17 mouse cellular contexts compared by ENCODE assay signal in genomic region chr15:81829208-81829580, GRCm38 (mm10). TPM values are rescaled to one million over a fixed set of nuclear protein-coding genes. Genes with fewer than 3 reads are reported as not detected.
DNase-seq lines count a peak whose midpoint lies in the region; ATAC-seq and TF ChIP-seq lines count a peak whose summit lies in the region.
"Had no signal": no experiment of that assay in that cellular context is flagged by ENCODE, and none has a peak within 500 bp of the region (broad histone marks: within the 10 kb centered on the region; RNA-seq: fewer than 3 reads in every experiment).

No protein-coding gene starts in this region.

- peaks cover 9% of the 10 kb centered on the region for H3K4me1 ChIP-seq in kidney, adult 2 months (ENCODE audit: control insufficient read depth, insufficient read depth, low read length)
- peaks cover 9% of the 10 kb centered on the region for H3K4me1 ChIP-seq in kidney, embryonic 15.5 days
- peaks cover 21 to 54% of the 10 kb centered on the region in 2 experiments for H3K4me1 ChIP-seq in CH12.LX (ENCODE audit: control insufficient read depth in 1 of 2, insufficient read depth in 2 of 2)
- no peaks in the 10 kb centered on the region for H3K4me1 ChIP-seq in brown adipose tissue, adult 24 weeks (ENCODE audit: control insufficient read depth, insufficient read depth, insufficient read length, low read length)
- peaks cover 3% of the 10 kb centered on the region; the same call in 1 of the 2 replicates for H3K4me1 ChIP-seq in forebrain, embryonic 16.5 days (replicated peaks; ENCODE audit: control insufficient read depth, insufficient read depth, low read length)

- no peak overlapping the region for H3K9ac ChIP-seq in kidney, embryonic 15.5 days
- H3K9ac ChIP-seq in CH12.LX (ENCODE audit: insufficient read depth, low read depth): no peak overlapping the region
- H3K9ac ChIP-seq in forebrain, embryonic 16.5 days (replicated peaks; ENCODE audit: low read depth, low read length): no peak overlapping the region
- H3K9ac ChIP-seq: embryonic facial prominence, embryonic 12.5 days; forebrain, embryonic 13.5 days; forebrain, embryonic 15.5 days had no signal

- no peak for ATAC-seq in kidney, embryonic 15.5 days (replicated peaks; ENCODE audit: low FRiP score)
- ATAC-seq in forebrain, embryonic 16.5 days: no peak
- no peak for ATAC-seq in CD4-positive, CD25-positive, alpha-beta regulatory T cell, adult 4 months
- ATAC-seq: forebrain, embryonic 13.5 days; forebrain, embryonic 15.5 days had no signal

- no peaks in the 10 kb centered on the region for H3K27me3 ChIP-seq in kidney, adult 2 months (replicated peaks; ENCODE audit: control insufficient read depth, insufficient read depth, low read length)
- H3K27me3 ChIP-seq in kidney, embryonic 15.5 days: no peaks in the 10 kb centered on the region
- no peaks in the 10 kb centered on the region for H3K27me3 ChIP-seq in CH12.LX (replicated peaks)
- H3K27me3 ChIP-seq in forebrain, embryonic 16.5 days (replicated peaks; ENCODE audit: control insufficient read depth, insufficient read depth, low read length): no peaks in the 10 kb centered on the region
- H3K27me3 ChIP-seq: embryonic facial prominence, embryonic 12.5 days; forebrain, embryonic 13.5 days; forebrain, embryonic 15.5 days had no signal

- H3K4me3 ChIP-seq in gastrocnemius, adult 2 months: no peak overlapping the region
- H3K4me3 ChIP-seq in kidney, adult 2 months (ENCODE audit: insufficient read depth, low read depth, low read length): no peak overlapping the region
- H3K4me3 ChIP-seq in kidney, embryonic 15.5 days (replicated peaks): no peak overlapping the region
- H3K4me3 ChIP-seq in CH12.LX (replicated peaks in 1 of 3; ENCODE audit: low read depth in 2 of 3, low read length in 2 of 3, poor library complexity in 1 of 3): no peak overlapping the region
- H3K4me3 ChIP-seq in brown adipose tissue, adult 24 weeks (ENCODE audit: insufficient read depth, low read depth, low read length): no peak overlapping the region
- no peak overlapping the region for H3K4me3 ChIP-seq in forebrain, embryonic 16.5 days (replicated peaks; ENCODE audit: low read length)
- H3K4me3 ChIP-seq: embryonic facial prominence, embryonic 10.5 days; embryonic facial prominence, embryonic 12.5 days; forebrain, embryonic 13.5 days; forebrain, embryonic 15.5 days had no signal

- intact Hi-C loops in gastrocnemius, adult 2 months (cut with DNase I): loop anchor here (5.0 kb wide), 1 partner anchor 163 kb away; no protein-coding TSS in a partner anchor
- intact Hi-C loops in gastrocnemius, postnatal 36 days (cut with DNase I): no loop called here

- no peak for TF ChIP-seq RAD21 in CH12.LX (IDR thresholded peaks at IDR 0.05; ENCODE audit: low read depth, low read length)

- DNase-seq in gastrocnemius, adult 2 months: peak; percentile 57
- DNase-seq in gastrocnemius, postnatal 36 days: no peak
- DNase-seq in kidney, adult 2 months: no peak
- DNase-seq in CH12.LX (ENCODE audit: extremely low read depth): peak; percentile 11
- DNase-seq: adrenal gland, adult 2 months; adrenal gland, postnatal 10 days; adrenal gland, postnatal 25 days; cerebellum, adult 11-12 months; cerebellum, adult 2 months had no signal

- dilution Hi-C loops in CH12.LX (cut with MboI; ENCODE audit: extremely low pct_ligation_motif_present, extremely low pct_unique_long_range_greater_than_20kb, low sequenced_read_pairs): no loop called here

- H3K36me3 ChIP-seq in kidney, adult 2 months (ENCODE audit: control insufficient read depth, insufficient read depth, low read length): peaks cover 6% of the 10 kb centered on the region
- peaks cover 38% of the 10 kb centered on the region for H3K36me3 ChIP-seq in kidney, embryonic 15.5 days
- H3K36me3 ChIP-seq in CH12.LX (replicated peaks in 1 of 2; ENCODE audit: control insufficient read depth in 1 of 2, insufficient read depth in 1 of 2, low read length in 1 of 2): peaks cover 0 to 26% of the 10 kb centered on the region in 2 experiments
- H3K36me3 ChIP-seq in forebrain, embryonic 16.5 days (ENCODE audit: control insufficient read depth, insufficient read depth): peaks cover 16% of the 10 kb centered on the region

- in situ Hi-C loops in CH12.LX (cut with MboI; ENCODE audit: low pct_ligation_motif_present, low pct_unique_long_range_greater_than_20kb, low sequenced_read_pairs): no loop called here

- TF ChIP-seq EP300 in CH12.LX (IDR thresholded peaks at IDR 0.05; ENCODE audit: low read length): no peak

- no peak for TF ChIP-seq POLR2A in kidney, adult 2 months (IDR thresholded peaks at IDR 0.05; ENCODE audit: low read depth, low read length)
- no peak for TF ChIP-seq POLR2A in CH12.LX (IDR thresholded peaks at IDR 0.05; ENCODE audit: low read depth, low read length)

- H3K79me2 ChIP-seq in CH12.LX (replicated peaks; ENCODE audit: control insufficient read depth, extremely low read depth, insufficient read depth, poor library complexity, severe bottlenecking): no peaks in the 10 kb centered on the region

- peak overlapping the region; percentile 96 for H3K27ac ChIP-seq in gastrocnemius, adult 2 months
- peak overlapping the region; percentile 14; the same call in 1 of the 2 replicates for H3K27ac ChIP-seq in kidney, adult 2 months (ENCODE audit: insufficient read depth, low read depth, low read length)
- H3K27ac ChIP-seq in kidney, embryonic 15.5 days: no peak overlapping the region
- 0 out of 2 replicates have a peak overlapping the region, but pooled peaks have one; percentile 9 for H3K27ac ChIP-seq in CH12.LX (ENCODE audit: insufficient read depth, low read depth)
- peak overlapping the region; percentile 32 for H3K27ac ChIP-seq in brown adipose tissue, adult 24 weeks (replicated peaks; ENCODE audit: low read depth, low read length)
- H3K27ac ChIP-seq in forebrain, embryonic 16.5 days (ENCODE audit: low read length): no peak overlapping the region
- H3K27ac ChIP-seq: embryonic facial prominence, embryonic 10.5 days; embryonic facial prominence, embryonic 12.5 days; forebrain, embryonic 13.5 days; forebrain, embryonic 15.5 days had no signal

- no peak for TF ChIP-seq CTCF in gastrocnemius, adult 2 months (IDR thresholded peaks at IDR 0.05)
- no peak for TF ChIP-seq CTCF in kidney, adult 2 months (conservative IDR thresholded peaks at IDR 0.05; ENCODE audit: insufficient read depth, insufficient read length, low read depth, low read length)
- TF ChIP-seq CTCF in CH12.LX (conservative IDR thresholded peaks at IDR 0.05 in 1 of 2, IDR thresholded peaks at IDR 0.05 in 1 of 2; ENCODE audit: low read depth in 2 of 2, low read length in 2 of 2): no peak

- no peak overlapping the region for H3K4me2 ChIP-seq in kidney, embryonic 15.5 days
- H3K4me2 ChIP-seq in CH12.LX (ENCODE audit: insufficient read depth, low read depth, poor library complexity, severe bottlenecking): no peak overlapping the region
- H3K4me2 ChIP-seq in forebrain, embryonic 16.5 days (ENCODE audit: low read length): no peak overlapping the region
- H3K4me2 ChIP-seq: embryonic facial prominence, embryonic 12.5 days; forebrain, embryonic 13.5 days; forebrain, embryonic 15.5 days had no signal

- 45% methylated on average over 2 of the region's 2 CpGs for WGBS in kidney, adult 2 months
- WGBS in kidney, embryonic 15.5 days: 66% methylated on average over 2 of the region's 2 CpGs
- 75% methylated on average over 2 of the region's 2 CpGs for WGBS in forebrain, embryonic 16.5 days

- no peaks in the 10 kb centered on the region for H3K9me3 ChIP-seq in kidney, embryonic 15.5 days (replicated peaks)
- H3K9me3 ChIP-seq in CH12.LX (replicated peaks; ENCODE audit: low read length): no peaks in the 10 kb centered on the region
- no peaks in the 10 kb centered on the region for H3K9me3 ChIP-seq in forebrain, embryonic 16.5 days (ENCODE audit: control insufficient read depth, low read length)
- H3K9me3 ChIP-seq: embryonic facial prominence, embryonic 10.5 days; embryonic facial prominence, embryonic 12.5 days; forebrain, embryonic 13.5 days; forebrain, embryonic 15.5 days had no signal

RNA-seq across cellular contexts. Expression of gene Tef, which starts 27.0 kb away (rescaled TPM):
- 100 to 1,000 TPM; 101 to 191 TPM for total RNA-seq in gastrocnemius, adult 2 months (2021)
- 100 to 1,000 TPM; 167 to 181 TPM for total RNA-seq in gastrocnemius, postnatal 36 days (2021)
- 121 and 131 TPM in 2 replicates for polyA plus RNA-seq in kidney, adult 2 months (2012; rRNA removed)
- 23.9 and 26.5 TPM in 2 replicates for polyA plus RNA-seq in kidney, embryonic 15.5 days (2015; fragmentation: Nextera tagmentation; extraction: Ambion mirVana)
- 12.8 and 14.9 TPM in 2 replicates for total RNA-seq in CH12.LX (2012; rRNA removed)
- 14.4 and 14.7 TPM in 2 replicates for total RNA-seq in CH12.LX (2014; rRNA removed)
- polyA plus RNA-seq in CH12.LX (2012; ENCODE audit: insufficient read length, low read depth): 15.8 and 17.2 TPM in 2 replicates
- polyA plus RNA-seq in brown adipose tissue, adult 24 weeks (2012; ENCODE audit: insufficient read depth, insufficient read length, missing spikeins): 33.0 and 53.3 TPM in 2 replicates
- polyA plus RNA-seq in forebrain, embryonic 16.5 days (2015; fragmentation: Nextera tagmentation; extraction: Ambion mirVana): 32.7 and 33.3 TPM in 2 replicates
- polyA plus RNA-seq in CD4-positive, CD25-positive, alpha-beta regulatory T cell, adult 4 months (2017; shearing (Covaris generic)): 10 to 100 TPM; 10.2 to 13.9 TPM

RNA-seq across cellular contexts. Expression of gene Tob2, which starts 29.4 kb away (rescaled TPM):
- total RNA-seq in gastrocnemius, adult 2 months (2021): 100 to 1,000 TPM; 151 to 205 TPM
- 100 to 1,000 TPM in 1 of 2 experiments, 10 to 100 TPM in 1; 90.3 to 144 TPM for total RNA-seq in gastrocnemius, postnatal 36 days (2021)
- 31.6 and 40.3 TPM in 2 replicates for polyA plus RNA-seq in kidney, adult 2 months (2012; rRNA removed)
- 28.2 and 29.3 TPM in 2 replicates for polyA plus RNA-seq in kidney, embryonic 15.5 days (2015; fragmentation: Nextera tagmentation; extraction: Ambion mirVana)
- 21.8 and 25.3 TPM in 2 replicates for total RNA-seq in CH12.LX (2012; rRNA removed)
- total RNA-seq in CH12.LX (2014; rRNA removed): 5.0 and 5.6 TPM in 2 replicates
- polyA plus RNA-seq in CH12.LX (2012; ENCODE audit: insufficient read length, low read depth): 18.9 and 22.0 TPM in 2 replicates
- polyA plus RNA-seq in brown adipose tissue, adult 24 weeks (2012; ENCODE audit: insufficient read depth, insufficient read length, missing spikeins): 79.0 and 87.4 TPM in 2 replicates
- polyA plus RNA-seq in forebrain, embryonic 16.5 days (2015; fragmentation: Nextera tagmentation; extraction: Ambion mirVana): 19.4 and 23.8 TPM in 2 replicates
- 10 to 100 TPM; 37.2 to 42.7 TPM for polyA plus RNA-seq in CD4-positive, CD25-positive, alpha-beta regulatory T cell, adult 4 months (2017; shearing (Covaris generic))

RNA-seq across cellular contexts. Expression of gene Phf5a, which starts 42.5 kb away (rescaled TPM):
- total RNA-seq in gastrocnemius, adult 2 months (2021): 10 to 100 TPM; 38.4 to 39.9 TPM
- total RNA-seq in gastrocnemius, postnatal 36 days (2021): 10 to 100 TPM; 38.1 to 39.4 TPM
- polyA plus RNA-seq in kidney, adult 2 months (2012; rRNA removed): 33.5 and 47.4 TPM in 2 replicates
- polyA plus RNA-seq in kidney, embryonic 15.5 days (2015; fragmentation: Nextera tagmentation; extraction: Ambion mirVana): 159 and 163 TPM in 2 replicates
- total RNA-seq in CH12.LX (2012; rRNA removed) (86.3 and 126 TPM in 2 replicates), CH12.LX (2014; rRNA removed) (116 and 137 TPM in 2 replicates)
- polyA plus RNA-seq in CH12.LX (2012; ENCODE audit: insufficient read length, low read depth): 177 and 228 TPM in 2 replicates
- polyA plus RNA-seq in brown adipose tissue, adult 24 weeks (2012; ENCODE audit: insufficient read depth, insufficient read length, missing spikeins): 42.4 and 46.3 TPM in 2 replicates
- 130 and 132 TPM in 2 replicates for polyA plus RNA-seq in forebrain, embryonic 16.5 days (2015; fragmentation: Nextera tagmentation; extraction: Ambion mirVana)
- 100 to 1,000 TPM in 1 of 2 experiments, 10 to 100 TPM in 1; 89.8 to 111 TPM for polyA plus RNA-seq in CD4-positive, CD25-positive, alpha-beta regulatory T cell, adult 4 months (2017; shearing (Covaris generic))

RNA-seq across cellular contexts. Expression of gene Aco2, which starts 42.9 kb away (rescaled TPM):
- 1,000 to 10,000 TPM; 1,155 to 1,439 TPM for total RNA-seq in gastrocnemius, adult 2 months (2021)
- total RNA-seq in gastrocnemius, postnatal 36 days (2021): 1,000 to 10,000 TPM; 1,185 to 1,290 TPM
- 890 and 915 TPM in 2 replicates for polyA plus RNA-seq in kidney, adult 2 months (2012; rRNA removed)
- 216 and 224 TPM in 2 replicates for polyA plus RNA-seq in kidney, embryonic 15.5 days (2015; fragmentation: Nextera tagmentation; extraction: Ambion mirVana)
- total RNA-seq in CH12.LX (2012; rRNA removed) (177 and 190 TPM in 2 replicates), CH12.LX (2014; rRNA removed) (150 and 161 TPM in 2 replicates)
- 205 and 222 TPM in 2 replicates for polyA plus RNA-seq in CH12.LX (2012; ENCODE audit: insufficient read length, low read depth)
- 3,633 and 4,102 TPM in 2 replicates for polyA plus RNA-seq in brown adipose tissue, adult 24 weeks (2012; ENCODE audit: insufficient read depth, insufficient read length, missing spikeins)
- polyA plus RNA-seq in forebrain, embryonic 16.5 days (2015; fragmentation: Nextera tagmentation; extraction: Ambion mirVana): 259 and 260 TPM in 2 replicates
- 100 to 1,000 TPM in 1 of 2 experiments, 10 to 100 TPM in 1; 94.3 to 166 TPM for polyA plus RNA-seq in CD4-positive, CD25-positive, alpha-beta regulatory T cell, adult 4 months (2017; shearing (Covaris generic))

Comparison
In these comparisons a context has a peak if more than half of its experiments do, and no peak if none do; other contexts are left out.
1. DNase-seq: peak in gastrocnemius, adult 2 months (single experiment) and CH12.LX (single experiment); none in gastrocnemius, postnatal 36 days (0 of 2) and kidney, adult 2 months (single experiment).
2. H3K27ac ChIP-seq: peak in gastrocnemius, adult 2 months (single experiment), kidney, adult 2 months (single experiment), CH12.LX (single experiment) and brown adipose tissue, adult 24 weeks (single experiment); none in kidney, embryonic 15.5 days (single experiment) and forebrain, embryonic 16.5 days (single experiment).